Mouse (Mus musculus) intestine, embryonic 15.5 days (tissue): ENCODE data around the gene Gpank1. TPM values are rescaled to one million over a fixed set of nuclear protein-coding genes. Genes with fewer than 3 reads are reported as not detected.
A peak's percentile ranks its signal among the peaks of the same experiment; 100 is the strongest.

ENCODE experiments used
- ATAC-seq: fragments of 200-750 bp; cut with Nextera tagmentation; 2 replicates; pipeline ENCODE4 v1.8.0; 2017; ENCODE audit warnings: moderate TSS enrichment, moderate library complexity
- H3K27ac ChIP-seq: fragments of 300-500 bp; sonication (generic); 2 replicates; pipeline ENCODE4 v1.5.1; 2015; ENCODE audit warnings: mild to moderate bottlenecking, inconsistent platforms
- H3K27me3 ChIP-seq: fragments of 300-500 bp; sonication (generic); replicated peaks from 2 replicates; pipeline ENCODE4 v1.6.1; 2015; ENCODE audit warnings: inconsistent platforms
- H3K36me3 ChIP-seq: fragments of 300-500 bp; sonication (generic); 2 replicates; pipeline ENCODE4 v1.6.1; 2015; ENCODE audit warnings: inconsistent platforms
- H3K4me1 ChIP-seq: fragments of 300-500 bp; sonication (generic); replicated peaks from 2 replicates; pipeline ENCODE4 v1.6.1; 2015; ENCODE audit warnings: inconsistent platforms
- H3K4me2 ChIP-seq: fragments of 300-500 bp; sonication (generic); replicated peaks from 2 replicates; pipeline ENCODE4 v1.6.1; 2015; ENCODE audit warnings: mild to moderate bottlenecking, inconsistent platforms
- H3K4me3 ChIP-seq: fragments of 300-500 bp; sonication (generic); replicated peaks from 2 replicates; pipeline ENCODE4 v1.5.1; 2015; ENCODE audit warnings: inconsistent platforms
- H3K9ac ChIP-seq: fragments of 300-500 bp; sonication (generic); 2 replicates; pipeline ENCODE4 v1.6.1; 2015; ENCODE audit warnings: inconsistent platforms
- H3K9me3 ChIP-seq: fragments of 300-500 bp; sonication (generic); 2 replicates; pipeline ENCODE4 v1.6.1; 2016; ENCODE audit warnings: inconsistent platforms
- WGBS: fragments of 180-500 bp; shearing (Covaris S2); methylation state at CpG from one replicate; pipeline ENCODE4 v1.1.7; 2015; 5-methylcytosine and 5-hydroxymethylcytosine counted together
- polyA plus RNA-seq: library from polyadenylated mRNA; unstranded; fragments of >200 nt; fragmentation: Nextera tagmentation; extraction: Ambion mirVana; gene quantifications from 2 replicates; pipeline ENCODE4 v1.2.1, GENCODE M21; 2015

Gene Gpank1
- polyA plus RNA-seq, 1 experiment from 2014 or later, result 17.7 TPM

DNA sequence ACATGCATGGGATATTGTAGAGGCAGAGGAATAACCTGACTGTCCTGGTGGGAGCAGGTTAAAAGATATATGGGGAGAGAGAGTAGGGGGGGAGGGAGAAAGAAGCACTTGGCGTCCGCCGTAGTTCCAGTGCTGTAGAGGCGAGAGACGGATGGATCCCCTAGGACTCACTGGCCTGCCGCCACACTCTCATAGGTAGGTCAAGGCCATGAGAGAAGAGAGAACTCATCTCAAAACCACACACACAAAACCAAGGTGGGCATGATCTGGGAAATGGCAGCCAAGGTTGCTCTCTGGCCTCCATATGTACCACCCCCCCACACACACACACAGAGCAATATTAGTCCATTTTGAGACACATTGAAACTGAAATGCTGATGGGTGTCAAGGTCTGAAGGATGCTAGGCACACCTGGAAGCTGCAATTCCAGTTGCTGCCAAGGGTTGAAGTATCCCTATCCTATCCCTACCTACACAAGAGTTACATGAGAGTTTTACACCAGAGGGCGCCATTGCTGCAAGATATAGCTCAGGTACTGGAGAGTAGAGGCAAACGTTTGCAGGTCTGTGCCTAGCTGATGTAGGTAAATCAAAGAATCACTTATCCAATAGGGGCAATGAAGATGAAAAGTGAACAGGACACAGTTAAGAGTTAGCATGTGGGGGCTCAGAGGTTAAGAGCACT is 45.2 kb downstream of the Gpank1 start:
- Histone ChIP-seq H3K9ac (no peak overlapping the region), H3K4me1 (peaks cover 18% of the 10 kb centered on the region), H3K27me3 (no peaks in the 10 kb centered on the region), H3K36me3 (peaks cover 7% of the 10 kb centered on the region), H3K4me2 (peak overlapping the region; percentile 50), H3K4me3 (no peak overlapping the region; the same call in 1 of the 2 replicates), H3K27ac (no peak overlapping the region), H3K9me3 (no peaks in the 10 kb centered on the region)
- WGBS, result 64% methylated on average over 8 of the region's 8 CpGs
- no peak for ATAC-seq

DNA sequence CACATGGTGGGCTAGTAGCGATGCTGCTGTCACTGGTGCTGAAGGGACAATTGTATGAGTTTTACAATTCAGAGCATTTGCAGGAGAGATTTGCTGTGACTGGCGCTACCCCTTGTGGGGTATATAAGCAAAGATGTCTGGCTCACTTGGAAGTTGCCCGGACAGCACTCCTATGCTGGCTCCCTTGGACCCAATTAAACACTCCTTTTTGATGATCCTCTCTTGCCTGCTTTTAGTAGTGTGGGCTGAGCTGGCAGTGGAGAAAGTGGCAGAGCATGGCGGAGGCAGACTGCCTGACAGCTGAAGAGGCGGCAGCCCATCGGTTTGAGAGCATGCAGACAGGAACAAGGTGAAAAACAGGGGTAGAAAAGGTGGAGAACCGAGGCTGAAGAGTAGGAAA is 46.5 kb downstream of the Gpank1 start:
- H3K9ac ChIP-seq, result no peak overlapping the region
- H3K9me3 ChIP-seq, result no peaks in the 10 kb centered on the region
- H3K36me3 ChIP-seq, result no peaks in the 10 kb centered on the region
- H3K27me3 ChIP-seq, result no peaks in the 10 kb centered on the region
- no peak overlapping the region for H3K4me2 ChIP-seq
- 89% methylated on average over 7 of the region's 7 CpGs for WGBS
- H3K27ac ChIP-seq, result no peak overlapping the region
- no peak for ATAC-seq
- H3K4me1 ChIP-seq, result peaks cover 9% of the 10 kb centered on the region
- no peak overlapping the region for H3K4me3 ChIP-seq

DNA sequence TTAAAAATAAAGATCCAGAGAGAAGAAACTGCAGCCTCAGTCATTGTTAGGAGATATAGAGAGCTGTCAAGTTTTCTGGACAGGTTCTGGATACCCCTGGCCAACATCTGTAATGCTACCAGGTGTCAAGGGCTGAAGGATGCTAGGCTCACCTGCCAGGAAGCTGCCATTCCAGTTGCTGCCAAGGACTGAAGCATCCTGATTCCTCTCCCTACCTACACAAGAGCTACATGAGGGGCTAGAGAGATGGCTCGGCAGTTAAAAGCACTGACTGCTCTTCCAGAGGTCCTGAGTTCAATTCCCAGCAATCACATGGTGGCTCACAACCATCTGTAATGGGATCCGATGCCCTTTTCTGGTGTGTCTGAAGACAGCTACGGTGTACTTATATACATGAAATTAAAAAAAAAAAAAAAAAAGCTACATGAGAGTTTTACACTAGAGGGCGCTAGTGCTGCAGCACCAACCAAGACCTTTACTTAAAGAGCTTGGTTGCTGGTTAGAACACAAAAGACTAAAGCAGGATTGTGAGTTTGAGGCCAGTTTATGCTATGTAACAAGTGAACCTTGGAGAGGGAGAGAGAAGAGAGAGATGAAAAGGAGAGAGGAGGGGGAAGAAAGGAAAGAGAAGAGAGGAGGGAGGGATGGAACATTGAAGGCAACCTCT is 47.4 kb downstream of the Gpank1 start:
- H3K27ac ChIP-seq, result no peak overlapping the region
- H3K36me3 ChIP-seq, result no peaks in the 10 kb centered on the region
- H3K4me3 ChIP-seq, result no peak overlapping the region
- H3K4me2 ChIP-seq, result no peak overlapping the region
- WGBS, result 25% methylated on average over 4 of the region's 4 CpGs
- ATAC-seq, result no peak
- H3K27me3 ChIP-seq, result no peaks in the 10 kb centered on the region
- H3K9ac ChIP-seq, result no peak overlapping the region
- H3K4me1 ChIP-seq, result peaks cover 7% of the 10 kb centered on the region
- no peaks in the 10 kb centered on the region for H3K9me3 ChIP-seq

DNA sequence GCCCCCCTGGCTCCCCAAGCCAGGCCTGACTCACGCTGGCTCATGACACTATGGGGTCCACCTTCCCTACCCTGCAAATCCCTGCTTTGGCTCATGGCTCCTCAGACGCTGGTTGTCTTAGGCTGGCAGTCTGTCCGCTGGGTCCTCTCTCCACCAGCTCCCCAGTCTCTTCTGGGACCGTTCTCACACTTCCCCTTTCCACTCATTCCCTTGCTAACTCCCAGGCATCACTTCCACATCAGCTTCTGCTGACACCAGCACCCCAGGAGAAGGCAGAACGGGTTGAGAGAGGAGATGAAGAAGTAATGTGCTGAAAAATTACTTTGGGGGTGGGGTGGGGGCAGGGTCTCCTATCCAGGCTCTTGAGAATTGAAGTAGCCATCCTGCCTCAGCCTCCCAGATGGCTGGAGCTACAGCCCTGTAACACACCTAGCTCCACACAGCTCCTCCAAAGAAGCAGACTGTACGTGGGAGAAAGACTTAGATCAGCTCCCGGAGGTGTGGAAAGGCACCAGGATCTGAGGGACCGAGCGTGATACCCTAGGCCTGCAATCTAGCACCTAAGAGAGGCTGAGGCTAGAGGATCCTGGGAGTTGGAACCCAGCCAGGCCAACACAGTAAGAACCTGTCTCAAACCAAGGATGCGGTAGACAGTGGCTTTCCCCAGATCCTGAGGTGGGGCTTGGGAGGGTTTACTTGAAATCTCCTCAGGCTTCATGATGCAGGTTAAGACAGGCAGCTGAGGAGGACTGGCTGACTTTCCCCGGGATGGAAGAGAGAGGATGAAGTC is 51.4 kb downstream of the Gpank1 start:
- ATAC-seq, result no peak
- no peak overlapping the region for H3K4me2 ChIP-seq
- no peaks in the 10 kb centered on the region for H3K27me3 ChIP-seq
- no peak overlapping the region for H3K27ac ChIP-seq
- no peaks in the 10 kb centered on the region for H3K9me3 ChIP-seq
- H3K9ac ChIP-seq, result no peak overlapping the region
- 0 out of 2 replicates have a peak, but pooled peaks cover 2% of the 10 kb centered on the region for H3K4me1 ChIP-seq
- H3K4me3 ChIP-seq, result no peak overlapping the region
- no peaks in the 10 kb centered on the region for H3K36me3 ChIP-seq
- 67% methylated on average over 11 of the region's 11 CpGs for WGBS

DNA sequence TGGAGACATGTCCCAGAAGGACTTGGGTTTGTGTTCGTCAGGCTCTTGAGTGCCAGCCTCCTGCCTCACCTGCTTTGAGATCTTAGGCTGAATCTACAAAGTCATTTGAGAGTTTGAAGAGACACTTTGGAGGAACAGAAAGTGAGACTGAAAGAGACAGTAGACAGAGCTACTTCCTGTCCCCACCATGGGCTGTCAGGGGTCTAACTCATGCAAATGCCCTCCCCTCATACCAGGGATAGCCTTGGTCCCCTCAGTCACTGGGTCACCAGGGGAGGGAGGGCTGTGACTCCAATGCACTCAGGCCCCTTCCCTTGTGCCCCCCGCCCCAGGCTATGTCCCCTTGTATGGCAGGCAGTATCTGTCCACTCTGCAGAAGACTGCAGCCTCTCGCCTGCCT is 52.1 kb downstream of the Gpank1 start:
- Histone ChIP-seq H3K27ac (no peak overlapping the region), H3K4me3 (no peak overlapping the region), H3K9me3 (no peaks in the 10 kb centered on the region), H3K9ac (no peak overlapping the region), H3K27me3 (no peaks in the 10 kb centered on the region), H3K4me2 (no peak overlapping the region), H3K36me3 (no peaks in the 10 kb centered on the region), H3K4me1 (0 out of 2 replicates have a peak, but pooled peaks cover 2% of the 10 kb centered on the region)
- WGBS, result 77% methylated on average over 3 of the region's 3 CpGs
- ATAC-seq, result no peak

Other genes starting within 250 kb of the Gpank1 start
- gene Zbtb12, start 242.0 kb upstream of the Gpank1 start, polyA plus RNA-seq, result 2.5 and 2.8 TPM in 2 replicates
- not detected in 2 replicates for gene Gm20547, start 239.4 kb upstream of the Gpank1 start, polyA plus RNA-seq
- gene C2, start 223.2 kb upstream of the Gpank1 start, polyA plus RNA-seq, result 14.9 and 16.0 TPM in 2 replicates
- 61.2 and 67.6 TPM in 2 replicates for gene Ehmt2, start 223.0 kb upstream of the Gpank1 start, polyA plus RNA-seq
- 56.2 and 60.4 TPM in 2 replicates for gene Slc44a4, start 207.0 kb upstream of the Gpank1 start, polyA plus RNA-seq
- 118 and 134 TPM in 2 replicates for gene Neu1, start 190.2 kb upstream of the Gpank1 start, polyA plus RNA-seq
- 0.43 TPM in 2 replicates for gene Hspa1b, start 162.2 kb upstream of the Gpank1 start, polyA plus RNA-seq
- gene Gm20481, start 151.5 kb upstream of the Gpank1 start, polyA plus RNA-seq, result not detected in 2 replicates
- gene Hspa1a, start 149.3 kb upstream of the Gpank1 start, polyA plus RNA-seq, result 6.2 and 6.3 TPM in 2 replicates
- gene Hspa1l, start 148.8 kb upstream of the Gpank1 start, polyA plus RNA-seq, result 0.16 and 0.78 TPM in 2 replicates
- 187 and 190 TPM in 2 replicates for gene Lsm2, start 139.6 kb upstream of the Gpank1 start, polyA plus RNA-seq
- 117 and 141 TPM in 2 replicates for gene Vars, start 120.5 kb upstream of the Gpank1 start, polyA plus RNA-seq
- 0.21 and 0.35 TPM in 2 replicates for gene Vwa7, start 104.9 kb upstream of the Gpank1 start, polyA plus RNA-seq
- 11.4 and 13.5 TPM in 2 replicates for gene Sapcd1, start 93.4 kb upstream of the Gpank1 start, polyA plus RNA-seq
- gene Msh5, start 74.7 kb upstream of the Gpank1 start, polyA plus RNA-seq, result 3.0 and 3.1 TPM in 2 replicates
- gene Clic1, start 71.5 kb upstream of the Gpank1 start, polyA plus RNA-seq, result 385 and 387 TPM in 2 replicates
- 185 and 190 TPM in 2 replicates for gene Ddah2, start 62.4 kb upstream of the Gpank1 start, polyA plus RNA-seq
- gene Ly6g6c, start 56.1 kb upstream of the Gpank1 start, polyA plus RNA-seq, result not detected in 2 replicates
- gene Mpig6b, start 55.3 kb upstream of the Gpank1 start, polyA plus RNA-seq, result 0.23 and 0.35 TPM in 2 replicates
- gene Ly6g6e, start 44.6 kb upstream of the Gpank1 start, polyA plus RNA-seq, result 1.9 and 2.6 TPM in 2 replicates
- gene Ly6g6d, start 43.4 kb upstream of the Gpank1 start, polyA plus RNA-seq, result 5.8 and 5.9 TPM in 2 replicates
- 0.24 and 0.33 TPM in 2 replicates for gene Ly6g6f, start 35.8 kb upstream of the Gpank1 start, polyA plus RNA-seq
- 92.1 and 96.4 TPM in 2 replicates for gene Abhd16a, start 32.2 kb upstream of the Gpank1 start, polyA plus RNA-seq
- not detected in 2 replicates for gene Ly6g5c, start 13.2 kb upstream of the Gpank1 start, polyA plus RNA-seq
- gene Ly6g5b, start 6.0 kb upstream of the Gpank1 start, polyA plus RNA-seq, result 0.83 and 0.85 TPM in 2 replicates
- 248 and 271 TPM in 2 replicates for gene Csnk2b, start 598 bp downstream of the Gpank1 start, polyA plus RNA-seq
- gene D17H6S53E, start 4.9 kb downstream of the Gpank1 start, polyA plus RNA-seq, result 13.6 and 13.7 TPM in 2 replicates
- 10.4 and 13.7 TPM in 2 replicates for gene Apom, start 10.6 kb downstream of the Gpank1 start, polyA plus RNA-seq
- gene Bag6, start 13.7 kb downstream of the Gpank1 start, polyA plus RNA-seq, result 45.2 and 46.4 TPM in 2 replicates
- gene Prrc2a, start 43.4 kb downstream of the Gpank1 start, polyA plus RNA-seq, result 125 and 131 TPM in 2 replicates
- 20.6 and 21.7 TPM in 2 replicates for gene Aif1, start 54.6 kb downstream of the Gpank1 start, polyA plus RNA-seq
- 18.9 and 19.4 TPM in 2 replicates for gene Lst1, start 67.0 kb downstream of the Gpank1 start, polyA plus RNA-seq
- gene Ltb, start 73.0 kb downstream of the Gpank1 start, polyA plus RNA-seq, result 5.0 and 5.2 TPM in 2 replicates
- 0.19 TPM in 1 of 2 replicates, not detected in the other for gene Tnf, start 80.6 kb downstream of the Gpank1 start, polyA plus RNA-seq
- gene Lta, start 83.9 kb downstream of the Gpank1 start, polyA plus RNA-seq, result 1.1 TPM in 2 replicates
- gene Gm16181, start 99.4 kb downstream of the Gpank1 start, polyA plus RNA-seq, result 0.59 and 0.81 TPM in 2 replicates
- gene Atp6v1g2, start 112.2 kb downstream of the Gpank1 start, polyA plus RNA-seq, result 4.1 and 4.3 TPM in 2 replicates
- gene Nfkbil1, start 114.3 kb downstream of the Gpank1 start, polyA plus RNA-seq, result 9.9 and 11.0 TPM in 2 replicates
- gene Ddx39b, start 120.3 kb downstream of the Gpank1 start, polyA plus RNA-seq, result 382 and 388 TPM in 2 replicates
- gene H2-D1, start 141.3 kb downstream of the Gpank1 start, polyA plus RNA-seq, result 148 and 190 TPM in 2 replicates
- gene H2-Q1, start 198.9 kb downstream of the Gpank1 start, polyA plus RNA-seq, result 4.9 and 6.2 TPM in 2 replicates
- 84.5 and 93.5 TPM in 2 replicates for gene H2-Q2, start 220.8 kb downstream of the Gpank1 start, polyA plus RNA-seq